Mouse (Mus musculus) ovary, postnatal 36 days (tissue): ENCODE data around the gene Ube2m.

Source experiments
- DNase-seq: peaks from one replicate; pipeline ENCODE4 v3.0.0; 2022; ENCODE audit warnings: low spot score, mixed read lengths

Ube2m gene

GRCm38 (mm10) chr7:12998851-12999250, 39.2 kb downstream of the Ube2m start, which contains the start of gene Trim28:
Gene Trim28 (plus strand): TSS chr7:12999114.
- no peak for DNase-seq

GRCm38 (mm10) chr7:12998053-12998452, 40.0 kb downstream of the Ube2m start, which contains the start of gene Slc27a5:
Gene Slc27a5 (minus strand): TSS chr7:12998192.
- no peak for DNase-seq

- no peak for DNase-seq
These were observed 40.8 kb downstream of the Ube2m start for GRCm38 (mm10) chr7:12997230-12997629.

GRCm38 (mm10) chr7:12995862-12996261, 42.2 kb downstream of the Ube2m start:
- no peak for DNase-seq

DNA sequence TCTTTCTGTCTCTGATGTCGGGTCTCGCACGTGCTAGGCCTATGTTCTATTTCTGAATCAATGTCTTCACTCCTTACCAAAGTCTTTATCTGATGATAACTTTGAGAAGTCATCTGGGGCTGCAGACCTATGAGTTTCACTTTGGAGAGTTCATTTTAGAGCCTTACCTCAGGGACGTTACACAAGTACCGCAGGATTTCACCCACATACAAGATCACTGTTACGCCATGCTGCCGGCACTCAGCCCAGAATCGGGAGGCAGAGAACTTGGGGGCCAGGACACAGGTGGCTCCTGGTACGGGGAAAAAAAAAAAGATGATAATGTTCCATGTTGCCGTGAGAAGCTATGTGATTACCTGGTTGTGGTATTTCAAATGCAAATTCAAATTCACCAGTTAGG, 44.9 kb downstream of the Ube2m start:
- DNase-seq: no peak

DNA sequence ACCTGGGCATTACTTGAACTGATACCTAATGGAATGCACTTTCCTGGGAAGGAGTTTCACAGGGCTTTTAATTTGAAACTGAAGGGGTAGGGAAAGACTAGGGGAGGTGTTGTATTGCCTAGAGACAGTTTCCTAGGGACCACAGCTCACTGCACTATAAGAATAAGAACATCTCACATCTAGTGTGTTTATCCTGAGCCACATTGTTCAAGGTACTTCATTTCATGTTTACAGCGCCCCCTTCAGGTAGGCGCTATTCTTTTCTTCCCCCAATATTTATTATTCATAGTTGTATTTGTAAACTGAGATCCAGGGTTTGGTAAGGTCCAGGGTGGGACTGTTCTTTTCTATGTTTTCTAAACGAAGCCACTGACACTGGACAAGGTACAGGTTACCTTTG, 45.9 kb downstream of the Ube2m start:
- DNase-seq: no peak

DNA sequence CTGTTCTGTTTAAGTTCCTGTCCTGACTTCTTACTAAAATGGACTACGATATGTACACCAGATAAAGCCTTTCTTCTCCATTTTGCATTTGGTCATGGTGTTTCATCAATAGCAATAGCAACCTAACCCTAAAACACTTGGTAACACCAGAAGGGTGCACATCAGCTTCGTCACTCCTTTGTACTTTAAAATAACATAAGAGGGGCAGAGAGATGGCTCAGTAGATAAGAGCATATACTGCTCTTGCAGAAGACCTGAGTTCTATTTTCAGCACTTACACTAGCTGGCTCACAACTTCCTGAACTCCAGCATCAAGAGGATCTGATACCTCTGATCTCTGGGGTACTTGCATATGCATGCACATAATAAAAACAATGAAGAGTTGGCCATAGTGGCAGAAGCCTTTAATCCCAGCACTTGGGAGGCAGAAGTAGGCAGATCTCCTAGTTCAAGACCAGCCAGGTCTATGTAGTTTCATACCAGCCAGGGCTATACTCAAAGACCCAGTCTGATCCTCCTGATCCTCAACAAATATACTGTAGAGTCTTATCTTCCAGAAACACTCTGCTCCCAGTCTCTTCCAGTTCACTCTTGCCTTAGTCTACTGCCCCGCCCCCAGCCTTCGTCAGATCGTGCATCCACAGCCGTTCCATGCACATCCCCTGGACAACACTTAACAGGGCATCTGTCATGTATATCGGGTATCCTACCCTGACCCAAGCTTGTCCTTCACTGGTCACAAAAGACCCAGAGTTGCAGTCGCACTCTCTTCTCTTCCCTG, 50.5 kb downstream of the Ube2m start:
- DNase-seq: no peak

DNA sequence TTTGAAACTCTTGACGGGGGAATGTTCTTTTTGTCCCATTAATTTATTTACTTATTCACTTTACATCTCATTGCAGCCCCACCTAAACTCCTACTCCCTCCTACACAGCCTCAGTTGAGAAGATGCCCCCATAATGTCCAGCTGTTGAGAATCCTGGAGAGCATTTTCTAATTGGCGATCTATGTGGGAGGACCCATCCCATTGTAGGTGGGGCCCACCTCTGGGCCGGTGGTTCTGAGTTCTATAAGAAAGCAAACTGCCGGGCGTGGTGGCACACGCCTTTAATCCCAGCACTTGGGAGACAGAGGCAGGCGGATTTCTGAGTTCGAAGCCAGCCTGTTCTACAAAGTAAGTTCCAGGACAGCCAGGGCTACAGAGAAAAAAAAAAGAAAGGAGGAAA, 51.2 kb downstream of the Ube2m start:
- no peak for DNase-seq

DNA sequence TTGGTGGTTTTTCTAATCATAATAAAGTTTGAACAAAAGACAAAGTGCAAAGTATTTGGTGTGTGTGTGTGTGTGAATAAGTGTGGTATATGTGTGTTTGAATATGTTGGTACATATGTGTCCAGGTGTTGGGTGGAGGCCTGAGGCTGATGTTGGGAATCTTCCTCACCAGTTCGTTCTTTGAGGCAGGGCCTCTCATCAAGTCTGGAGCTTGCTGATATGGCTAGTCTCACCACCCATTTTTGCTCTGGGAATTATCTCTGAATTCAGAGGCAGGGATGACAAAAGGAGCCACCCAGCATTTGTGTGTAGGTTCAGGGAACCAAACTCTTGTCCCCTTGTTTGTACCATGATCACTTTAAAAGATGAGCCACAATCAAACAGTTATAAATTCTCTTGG, 52.4 kb downstream of the Ube2m start:
- DNase-seq: no peak
